Mouse (Mus musculus) gastrocnemius, adult 2 months (tissue): ENCODE data around the gene Hfe. TPM values are rescaled to one million over a fixed set of nuclear protein-coding genes. Genes with fewer than 3 reads are reported as not detected.

ENCODE experiments used
- DNase-seq: peaks from one replicate; pipeline ENCODE4 v3.0.0; 2022
- H3K27ac ChIP-seq: fragments of 200-600 bp; 2 replicates; pipeline ENCODE4 v1.8.1; 2022; ENCODE audit warnings: mild to moderate bottlenecking
- H3K4me3 ChIP-seq: fragments of 200-600 bp; 2 replicates; pipeline ENCODE4 v1.8.1; 2022; ENCODE audit warnings: mild to moderate bottlenecking, moderate library complexity
- CTCF ChIP-seq: fragments of 200-600 bp; IDR thresholded peaks from 2 replicates; pipeline ENCODE4 v1.8.1; 2022; ENCODE audit warnings: antibody characterized with exemption, mild to moderate bottlenecking, moderate library complexity
- intact Hi-C: fragments of 180-260 bp; cut with DNase I; formaldehyde crosslinking; loops from one replicate; pipeline ENCODE4 v1.15.1; 2025
- total RNA-seq, 2 experiments: library from RNA; stranded (reverse); gene quantifications; 2 replicates each; pipeline ENCODE4 v1.2.3; 2021

Hfe gene
- total RNA-seq, 2 experiments from 2014 or later: 16.0 to 18.7 TPM

GRCm38 (mm10) chr13:23751478-23751956 is 40.9 kb upstream of the Hfe start:
- Histone ChIP-seq H3K4me3 (peak overlapping the region; percentile 70), H3K27ac (peak overlapping the region; percentile 46)
- no peak for DNase-seq
- intact Hi-C loops: loop anchor here (10.0 kb wide), 1 partner anchor 387 kb away; the partner anchor contains the start of gene Zfp322a
- no peak for TF ChIP-seq CTCF

- DNase-seq: peak; percentile 32
- H3K4me3 ChIP-seq: peak within 1 kb of the TSS; percentile 70
- peak within 1 kb of the TSS; percentile 75 for H3K27ac ChIP-seq
- peak; percentile 4; the same call in 1 of the 2 replicates for TF ChIP-seq CTCF
- intact Hi-C loops: loop anchor here (10.0 kb wide), 1 partner anchor 386 kb away; the partner anchor contains the start of gene Zfp322a
Observed at GRCm38 (mm10) chr13:23750839-23751477, 40.3 kb upstream of the Hfe start, which contains the start of gene Hist1h2ab. Gene Hist1h2ab (plus strand): TSS chr13:23751126.

- no peak for DNase-seq
- no peak overlapping the region for H3K27ac ChIP-seq
- intact Hi-C loops: loop anchor here (5.0 to 10.0 kb wide), 3 partner anchors 167 to 1707 kb away; partner anchors contain the start of genes Hist1h2ag, Hist1h2bj, Hist1h4d and Hist1h4i
- no peak for TF ChIP-seq CTCF
- H3K4me3 ChIP-seq: no peak overlapping the region
Observed at GRCm38 (mm10) chr13:23749563-23750121, 39.0 kb upstream of the Hfe start.

- intact Hi-C loops: loop anchor here (5.0 kb wide), 2 partner anchors 166 to 1706 kb away; partner anchors contain the start of genes Hist1h2ag, Hist1h2bj, Hist1h4d and Hist1h4i
Observed at GRCm38 (mm10) chr13:23747892-23748288, 37.2 kb upstream of the Hfe start.

GRCm38 (mm10) chr13:23747081-23747891 is 36.6 kb upstream of the Hfe start:
- intact Hi-C loops: loop anchor here (5.0 kb wide), 2 partner anchors 165 to 1705 kb away; partner anchors contain the start of genes Hist1h2ag, Hist1h2bj, Hist1h4d and Hist1h4i
- H3K27ac ChIP-seq: peak overlapping the region; percentile 95
- H3K4me3 ChIP-seq: peak overlapping the region; percentile 70

More at GRCm38 (mm10) chr13:23747892-23748288, 37.2 kb upstream of the Hfe start:
- no peak for TF ChIP-seq CTCF
- no peak overlapping the region for H3K4me3 ChIP-seq
- no peak for DNase-seq
- no peak overlapping the region for H3K27ac ChIP-seq

GRCm38 (mm10) chr13:23746201-23747080 is 35.8 kb upstream of the Hfe start, which contains the start of gene Hist1h2bb:
Gene Hist1h2bb (plus strand): TSS chr13:23746734.
- TF ChIP-seq CTCF: 0 out of 2 replicates have a peak, but pooled peaks have one; percentile 23
- Histone ChIP-seq H3K27ac (peak within 1 kb of the TSS; percentile 95), H3K4me3 (peak within 1 kb of the TSS; percentile 70)
- intact Hi-C loops: loop anchor here (5.0 kb wide), 2 partner anchors 164 to 1704 kb away; partner anchors contain the start of genes Hist1h2ag, Hist1h2bj, Hist1h4d and Hist1h4i
- peak; percentile 72 for DNase-seq

More at GRCm38 (mm10) chr13:23747081-23747891, 36.6 kb upstream of the Hfe start:
- DNase-seq: no peak
- no peak for TF ChIP-seq CTCF

- intact Hi-C loops: loop anchor here (5.0 kb wide), 2 partner anchors 163 to 1703 kb away; partner anchors contain the start of genes Hist1h2ag, Hist1h2bj, Hist1h4d and Hist1h4i
- peak within 1 kb of the TSS; percentile 70 for H3K4me3 ChIP-seq
- H3K27ac ChIP-seq: peak within 1 kb of the TSS; percentile 95
- TF ChIP-seq CTCF: no peak
- peak; percentile 84 for DNase-seq
Observed at GRCm38 (mm10) chr13:23745381-23746161, 34.9 kb upstream of the Hfe start, which contains the start of gene Hist1h3c. Gene Hist1h3c (minus strand): TSS chr13:23745602.

- no peak for DNase-seq
- peak overlapping the region; percentile 70 for H3K4me3 ChIP-seq
- no peak for TF ChIP-seq CTCF
- intact Hi-C loops: loop anchor here (5.0 kb wide), 2 partner anchors 162 to 1702 kb away; partner anchors contain the start of genes Hist1h2ag, Hist1h2bj, Hist1h4d and Hist1h4i
- H3K27ac ChIP-seq: no peak overlapping the region
Observed at GRCm38 (mm10) chr13:23744421-23745380, 34.0 kb upstream of the Hfe start.

GRCm38 (mm10) chr13:23743963-23744362 is 33.3 kb upstream of the Hfe start:
- no peak overlapping the region for H3K4me3 ChIP-seq
- TF ChIP-seq CTCF: no peak
- DNase-seq: no peak
- H3K27ac ChIP-seq: no peak overlapping the region
- intact Hi-C loops: no loop called here
